Mouse (Mus musculus): ENCODE data around the gene Ssbp2.

Ssbp2 gene

GRCm38 (mm10) chr13:91741280-91742047, 281.4 kb downstream of the Ssbp2 start, which contains the start of gene Acot12:
Gene Acot12 (plus strand): TSS chr13:91741512.
- peak; percentile 84 for DNase-seq

- DNase-seq: no peak
Observed at GRCm38 (mm10) chr13:91743180-91743579, 283.1 kb downstream of the Ssbp2 start.

DNA sequence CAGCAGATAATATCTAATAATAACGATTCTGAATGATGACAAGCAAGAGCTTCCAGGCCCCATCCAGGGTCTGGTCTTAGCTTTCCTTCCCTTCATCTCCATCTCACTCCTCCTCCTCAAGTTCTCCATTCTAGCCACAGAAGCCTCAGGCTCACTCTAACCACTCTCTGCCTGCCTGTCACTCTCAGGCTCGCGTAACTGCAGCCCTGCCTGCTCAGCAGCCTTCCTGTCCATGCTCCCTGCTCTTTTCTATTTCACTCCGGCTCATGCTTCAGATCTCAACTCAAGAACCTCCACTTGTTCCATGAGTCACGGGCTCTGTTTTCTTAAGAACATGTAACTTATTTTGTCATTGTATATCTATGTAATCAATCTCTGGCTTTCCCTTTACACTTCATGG, 286.4 kb downstream of the Ssbp2 start:
- DNase-seq: no peak

DNA sequence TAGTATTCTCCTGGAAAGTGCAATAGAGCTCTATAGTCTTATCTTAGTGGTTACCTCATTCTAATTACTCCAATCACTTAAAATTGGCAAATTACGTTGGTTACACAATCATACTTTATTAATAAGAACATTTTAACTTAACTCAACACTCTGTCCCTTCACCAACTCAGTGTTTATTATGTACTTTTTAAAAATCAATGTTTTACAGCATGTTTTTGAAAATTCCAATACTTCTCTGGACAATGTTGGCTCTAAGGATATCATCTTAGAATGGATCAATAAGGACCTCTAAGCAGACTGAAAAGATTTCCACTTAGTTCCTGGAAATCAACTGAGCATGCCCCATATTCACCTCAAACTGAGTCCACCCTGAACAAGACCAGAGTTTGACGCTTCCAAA, 288.3 kb downstream of the Ssbp2 start:
- no peak for DNase-seq

GRCm38 (mm10) chr13:91749981-91750380, 289.9 kb downstream of the Ssbp2 start:
- no peak for DNase-seq
